In the genomic region with DNA sequence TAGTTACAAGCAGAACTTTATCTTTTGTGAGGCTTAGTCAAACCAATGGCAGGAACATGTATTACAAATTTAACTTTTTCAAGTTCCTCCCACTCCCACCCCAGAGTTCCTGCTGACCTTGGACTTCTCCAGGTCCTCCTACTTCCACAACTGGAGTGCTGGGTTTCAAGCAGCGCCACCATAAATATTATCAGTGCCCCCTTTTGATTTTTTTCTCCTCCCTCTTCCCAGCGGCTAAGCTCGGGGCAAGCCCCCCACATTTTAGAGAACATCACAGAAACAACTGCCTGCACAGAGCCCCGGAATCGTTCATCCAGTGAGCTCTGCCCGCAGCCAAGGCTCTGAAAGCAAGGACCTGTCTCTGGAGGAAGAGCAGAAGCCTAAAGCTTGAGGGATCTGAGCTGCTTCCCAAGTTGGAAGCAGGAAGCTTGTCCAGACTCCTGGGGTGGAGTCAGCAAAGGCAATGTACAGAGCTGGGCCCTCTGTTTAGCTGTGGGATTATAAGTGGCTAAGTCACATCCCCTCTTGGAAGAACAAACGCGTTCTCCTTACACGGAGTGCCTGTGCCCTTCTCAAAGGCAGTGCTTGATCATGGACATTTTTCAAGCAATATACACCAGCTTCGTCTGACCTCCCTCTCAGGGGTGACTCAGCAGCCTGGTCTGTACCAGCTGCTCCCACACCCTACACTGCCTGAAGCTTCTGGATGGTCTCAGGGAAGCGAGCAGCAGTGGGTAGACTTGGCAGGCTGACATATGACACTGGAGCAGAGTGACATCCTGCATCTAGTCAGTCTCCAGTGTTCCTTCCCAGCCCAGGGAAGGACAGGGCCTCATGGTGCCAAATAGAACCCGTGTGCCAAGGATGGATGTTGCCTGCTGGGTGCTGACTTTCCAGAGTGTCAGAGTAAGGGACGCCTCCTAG, we compare ENCODE assay signal across 12 mouse cellular contexts. TPM values are rescaled to one million over a fixed set of nuclear protein-coding genes. Genes with fewer than 3 reads are reported as not detected.
DNase-seq lines count a peak whose midpoint lies in the region; ATAC-seq and TF ChIP-seq lines count a peak whose summit lies in the region.
"Had no signal": no experiment of that assay in that cellular context is flagged by ENCODE, and none has a peak within 500 bp of the region (broad histone marks: within the 10 kb centered on the region; RNA-seq: fewer than 3 reads in every experiment).

No protein-coding gene starts in this region.

- peak overlapping the region; percentile 59 for H3K4me3 ChIP-seq in gastrocnemius, adult 2 months
- H3K4me3 ChIP-seq in lung, embryonic 14.5 days (ENCODE audit: low read depth, low read length): no peak overlapping the region
- no peak overlapping the region for H3K4me3 ChIP-seq in small intestine, adult 2 months (ENCODE audit: low read depth, low read length)
- H3K4me3 ChIP-seq: forebrain, embryonic 15.5 days; limb, embryonic 12.5 days had no signal

- H3K27me3 ChIP-seq in lung, embryonic 14.5 days (ENCODE audit: insufficient read depth, low read length): no peaks in the 10 kb centered on the region
- no peaks in the 10 kb centered on the region for H3K27me3 ChIP-seq in small intestine, adult 2 months (ENCODE audit: control insufficient read depth, insufficient read depth, low read length)
- H3K27me3 ChIP-seq: CH12.LX; forebrain, embryonic 15.5 days; limb, embryonic 12.5 days had no signal

- H3K9me3 ChIP-seq in lung, embryonic 14.5 days (ENCODE audit: low read depth, low read length): no peaks in the 10 kb centered on the region
- H3K9me3 ChIP-seq: forebrain, embryonic 15.5 days; limb, embryonic 12.5 days had no signal

- peak; percentile 38; the same call in 1 of the 2 replicates for ATAC-seq in lung, embryonic 14.5 days (ENCODE audit: insufficient read depth)
- ATAC-seq: forebrain, embryonic 15.5 days had no signal

- H3K9ac ChIP-seq in lung, embryonic 14.5 days: no peak overlapping the region
- H3K9ac ChIP-seq: forebrain, embryonic 15.5 days; limb, embryonic 12.5 days had no signal

- intact Hi-C loops in gastrocnemius, adult 2 months (cut with DNase I): no loop called here

- H3K36me3 ChIP-seq in lung, embryonic 14.5 days (ENCODE audit: insufficient read depth): no peaks in the 10 kb centered on the region
- H3K36me3 ChIP-seq in small intestine, adult 2 months (ENCODE audit: control insufficient read depth, insufficient read depth, low read length): no peaks in the 10 kb centered on the region
- H3K36me3 ChIP-seq: forebrain, embryonic 15.5 days; limb, embryonic 12.5 days had no signal

- H3K27ac ChIP-seq in gastrocnemius, adult 2 months: peak overlapping the region; percentile 93
- peak overlapping the region; percentile 11; the same call in 1 of the 2 replicates for H3K27ac ChIP-seq in lung, embryonic 14.5 days (ENCODE audit: low read depth)
- peak overlapping the region; percentile 18; the same call in 1 of the 2 replicates for H3K27ac ChIP-seq in small intestine, adult 2 months (ENCODE audit: insufficient read depth, low read depth, low read length)
- H3K27ac ChIP-seq: forebrain, embryonic 15.5 days; limb, embryonic 12.5 days had no signal

- H3K4me2 ChIP-seq in lung, embryonic 14.5 days: no peak overlapping the region
- H3K4me2 ChIP-seq: forebrain, embryonic 15.5 days; limb, embryonic 12.5 days had no signal

- no peaks in the 10 kb centered on the region for H3K4me1 ChIP-seq in lung, embryonic 14.5 days (ENCODE audit: insufficient read depth)
- peaks cover 4% of the 10 kb centered on the region; the same call in 1 of the 2 replicates for H3K4me1 ChIP-seq in small intestine, adult 2 months (ENCODE audit: control insufficient read depth, insufficient read depth, insufficient read length, low read length)

- 55% methylated on average over 13 of the region's 13 CpGs for WGBS in lung, embryonic 14.5 days
- WGBS in small intestine, adult 2 months: 69% methylated on average over 13 of the region's 13 CpGs

- no peak for TF ChIP-seq CTCF in gastrocnemius, adult 2 months (IDR thresholded peaks at IDR 0.05)
- no peak for TF ChIP-seq CTCF in lung, embryonic 14.5 days (IDR thresholded peaks at IDR 0.05; ENCODE audit: low read depth)
- TF ChIP-seq CTCF in small intestine, adult 2 months (IDR thresholded peaks at IDR 0.05; ENCODE audit: extremely low read depth, insufficient read length, insufficient replicate concordance, low read depth, low read length): no peak

- peak; percentile 82 for DNase-seq in gastrocnemius, adult 2 months
- DNase-seq in gastrocnemius, postnatal 10 days: no peak
- no peak for DNase-seq in lung, embryonic 14.5 days
- no peak for DNase-seq in lung, postnatal 10 days
- DNase-seq in gastrocnemius, postnatal 25 days: peak; percentile 77
- DNase-seq in thymus, adult 18-20 months: no peak
- DNase-seq in left cerebral cortex, adult 11 months (ENCODE audit: low spot score): no peak
- DNase-seq: kidney, postnatal 10 days had no signal

- no peak for TF ChIP-seq POLR2A in small intestine, adult 2 months (IDR thresholded peaks at IDR 0.05; ENCODE audit: low read depth, low read length)

RNA-seq across cellular contexts. Expression of gene Psap, which starts 8.0 kb away (rescaled TPM):
- total RNA-seq in gastrocnemius, adult 2 months (2021): 100 to 1,000 TPM; 730 to 837 TPM
- 100 to 1,000 TPM; 405 to 444 TPM for total RNA-seq in gastrocnemius, postnatal 10 days (2021)
- polyA plus RNA-seq in lung, embryonic 14.5 days (2014; fragmentation: Nextera tagmentation; extraction: Ambion mirVana): 73.5 and 74.0 TPM in 2 replicates
- 100 to 1,000 TPM; 590 to 608 TPM for total RNA-seq in gastrocnemius, postnatal 25 days (2021)
- 306 and 443 TPM in 2 replicates for polyA plus RNA-seq in small intestine, adult 2 months (2012; rRNA removed)

RNA-seq across cellular contexts. Expression of gene Chst3, which starts 50.3 kb away (rescaled TPM):
- under 1 TPM; 0.23 to 0.64 TPM for total RNA-seq in gastrocnemius, adult 2 months (2021)
- 1 to 10 TPM; 1.9 to 2.1 TPM for total RNA-seq in gastrocnemius, postnatal 10 days (2021)
- polyA plus RNA-seq in lung, embryonic 14.5 days (2014; fragmentation: Nextera tagmentation; extraction: Ambion mirVana): 2.1 TPM in 2 replicates
- total RNA-seq in gastrocnemius, postnatal 25 days (2021): under 1 TPM; 0.26 to 0.51 TPM
- polyA plus RNA-seq in small intestine, adult 2 months (2012; rRNA removed): 1.8 and 4.2 TPM in 2 replicates

Comparison
In these comparisons a context has a peak if more than half of its experiments do, and no peak if none do; other contexts are left out.
1. DNase-seq: peak in gastrocnemius, adult 2 months (single experiment) and gastrocnemius, postnatal 25 days (single experiment); none in gastrocnemius, postnatal 10 days (single experiment), lung, embryonic 14.5 days (single experiment), lung, postnatal 10 days (single experiment), thymus, adult 18-20 months (0 of 2) and left cerebral cortex, adult 11 months (single experiment).
2. H3K27ac ChIP-seq: peak in every context shown above with its lines; median percentile 93 in gastrocnemius, adult 2 months; 18 in small intestine, adult 2 months; 11 in lung, embryonic 14.5 days.